Mouse (Mus musculus): ENCODE data around the gene Pvalb.

The Pvalb gene

DNA sequence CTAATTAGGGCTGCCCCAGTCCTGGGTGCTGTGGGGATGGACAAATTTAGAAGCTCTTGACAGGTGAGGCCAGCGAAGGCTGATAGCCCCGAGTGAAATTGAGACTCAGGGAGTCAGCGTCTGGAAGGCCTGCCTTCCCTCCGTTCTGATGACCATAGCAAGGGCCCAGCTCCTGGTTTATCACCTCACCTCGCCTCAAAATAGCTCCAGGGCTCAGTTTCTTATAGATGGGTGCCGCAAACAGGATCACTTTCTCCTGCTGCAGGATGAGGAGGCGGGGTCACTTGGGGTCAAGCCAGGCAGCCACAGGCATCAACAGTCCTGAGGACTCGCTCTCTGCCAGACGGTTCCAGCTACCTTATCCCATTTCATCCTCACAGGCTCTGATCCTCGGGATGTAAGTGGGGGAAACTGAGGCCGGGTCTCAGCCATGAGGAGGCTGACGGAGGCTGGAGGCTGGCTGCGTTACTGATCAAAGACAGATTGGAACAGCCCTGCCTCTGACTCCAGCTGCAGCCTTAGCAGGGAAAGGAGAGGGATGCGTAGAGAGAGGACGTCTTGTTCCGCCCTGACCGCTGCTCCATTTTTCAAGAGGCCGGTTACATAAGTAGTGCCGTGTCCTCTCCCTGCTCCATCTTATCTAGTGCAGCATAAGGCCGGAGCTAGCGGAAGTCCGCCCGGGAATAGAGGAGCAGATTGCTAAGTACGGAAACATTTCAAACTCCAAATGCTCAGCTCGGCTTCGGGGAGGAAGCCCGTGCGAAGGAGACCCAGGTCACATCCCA, 10.9 kb downstream of the Pvalb start:
- no peak for DNase-seq (ENCODE audit: low spot score)

DNA sequence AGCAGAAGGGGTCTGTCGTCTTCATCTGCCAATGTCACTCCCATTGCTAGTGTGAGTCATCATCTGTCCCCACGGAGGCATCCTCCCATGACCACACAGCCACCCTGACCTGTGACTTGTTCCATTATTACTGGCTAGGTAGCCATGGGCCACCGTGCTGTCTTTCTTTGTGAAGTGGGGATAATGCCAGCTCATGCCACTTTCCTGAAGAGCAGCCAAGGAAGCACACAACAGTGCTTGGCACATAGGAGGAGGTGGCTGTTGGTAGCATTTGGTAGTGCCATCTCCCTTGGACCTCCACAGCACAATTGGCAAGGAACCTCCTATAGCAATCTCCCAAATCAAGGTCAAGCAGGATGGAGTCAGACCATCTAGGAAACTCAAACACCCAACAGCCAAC, 11.9 kb downstream of the Pvalb start:
- no peak for DNase-seq (ENCODE audit: low spot score)

DNA sequence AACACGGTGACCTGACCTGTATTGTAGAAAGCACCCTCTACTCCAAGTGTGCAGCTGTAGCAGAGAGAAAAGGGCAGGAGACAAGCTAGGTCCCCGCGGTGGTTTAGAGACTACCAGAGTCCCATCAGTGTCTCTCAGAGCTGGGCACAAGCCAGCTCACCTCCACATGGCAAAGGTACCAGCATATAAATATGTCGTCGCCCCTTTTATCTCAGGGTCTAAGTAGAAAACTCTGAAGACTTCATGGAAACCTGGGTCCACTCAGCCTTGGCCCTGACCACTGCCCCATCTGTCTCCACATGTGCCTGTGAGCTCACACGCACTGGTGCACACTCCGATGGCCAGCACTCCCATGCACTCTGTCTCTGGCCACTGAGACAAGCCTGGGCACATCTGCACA, 16.6 kb downstream of the Pvalb start:
- no peak for DNase-seq (ENCODE audit: low spot score)

DNA sequence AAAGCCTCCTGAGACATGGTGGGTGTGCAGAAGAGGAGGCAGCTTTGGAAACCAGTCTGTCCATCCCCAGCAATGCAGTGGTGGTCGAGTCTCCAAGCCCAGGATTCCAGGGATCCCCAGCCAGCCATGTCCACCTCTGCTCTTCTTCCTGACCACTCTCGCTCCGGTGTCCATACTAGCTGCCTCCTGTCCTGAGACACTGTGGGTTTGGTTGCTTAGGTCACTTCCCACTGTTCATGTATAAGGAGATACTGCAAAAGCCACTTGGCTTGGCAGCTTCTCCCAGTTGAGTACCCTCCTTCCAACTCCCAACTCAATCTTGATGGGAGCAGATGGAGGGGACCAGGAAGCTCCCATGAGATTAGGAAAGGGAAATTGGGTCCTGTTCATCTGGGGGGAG, 17.7 kb downstream of the Pvalb start:
- DNase-seq (ENCODE audit: low spot score): no peak

DNA sequence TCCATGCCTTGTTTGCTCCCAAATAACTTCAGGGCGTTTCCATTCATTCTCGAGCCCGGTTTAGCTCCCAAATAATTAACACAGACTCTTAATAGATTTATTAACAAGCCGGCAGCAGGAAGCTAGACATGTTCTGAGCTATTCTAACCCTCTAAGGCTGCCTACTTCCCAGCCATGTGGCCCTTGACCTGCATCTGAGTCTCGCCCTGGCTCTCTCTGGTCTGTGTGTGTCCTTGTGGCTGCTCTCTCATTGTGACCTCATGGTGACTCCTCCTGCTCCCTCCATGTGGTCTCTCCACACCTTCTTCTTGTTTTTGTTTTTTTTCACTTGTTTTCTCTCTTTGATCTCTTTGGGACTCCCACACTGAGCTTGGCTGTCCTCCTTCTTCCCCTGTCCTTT, 19.3 kb downstream of the Pvalb start:
- no peak for DNase-seq (ENCODE audit: low spot score)

DNA sequence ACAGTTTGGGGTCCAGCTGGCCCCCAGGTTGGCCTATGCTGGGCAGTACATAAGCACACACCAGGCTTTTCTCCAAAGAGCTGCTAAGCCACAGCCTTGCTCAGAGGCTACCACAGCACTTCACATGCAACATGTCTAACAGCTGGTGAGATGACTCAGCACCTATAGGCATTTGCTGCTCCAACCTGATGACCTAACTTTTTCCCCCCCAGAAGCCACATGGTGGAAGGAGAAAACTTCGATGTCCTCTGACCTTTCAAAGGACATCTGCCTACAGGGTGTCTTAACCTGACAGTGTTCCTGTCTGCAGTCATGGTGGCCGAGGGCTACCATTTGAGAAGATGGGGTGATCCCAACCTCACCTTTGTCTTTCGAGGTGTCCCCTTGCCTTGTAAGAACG, 20.6 kb downstream of the Pvalb start:
- no peak for DNase-seq (ENCODE audit: low spot score)

- DNase-seq (ENCODE audit: low spot score): peak; percentile 23
Measured at GRCm38 (mm10) chr15:78184855-78185254, 21.3 kb downstream of the Pvalb start.

GRCm38 (mm10) chr15:78181701-78182405, 24.3 kb downstream of the Pvalb start:
- no peak for DNase-seq (ENCODE audit: low spot score)

DNA sequence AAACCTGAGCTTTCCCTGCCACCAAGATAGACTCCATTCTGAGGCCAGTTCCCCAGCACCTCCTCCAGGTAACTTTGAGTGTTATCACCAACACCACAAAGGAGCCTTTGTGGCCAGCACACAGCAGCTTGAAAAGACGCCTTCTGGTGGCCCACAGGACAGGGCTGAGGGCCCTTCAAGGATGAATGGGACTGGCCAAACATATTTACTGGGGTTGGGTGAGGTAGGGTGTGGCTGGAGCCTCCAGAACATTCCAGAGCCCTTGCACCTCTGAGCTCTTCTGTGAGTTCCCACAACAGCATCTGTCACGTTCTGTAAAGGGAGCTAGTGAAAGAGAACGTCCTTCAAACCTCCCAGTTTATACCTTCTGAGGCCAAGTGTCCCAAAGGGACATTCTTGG, 26.4 kb downstream of the Pvalb start:
- DNase-seq (ENCODE audit: low spot score): no peak

- DNase-seq (ENCODE audit: low spot score): peak; percentile 80
Measured at GRCm38 (mm10) chr15:78178397-78178796, 27.8 kb downstream of the Pvalb start.

DNA sequence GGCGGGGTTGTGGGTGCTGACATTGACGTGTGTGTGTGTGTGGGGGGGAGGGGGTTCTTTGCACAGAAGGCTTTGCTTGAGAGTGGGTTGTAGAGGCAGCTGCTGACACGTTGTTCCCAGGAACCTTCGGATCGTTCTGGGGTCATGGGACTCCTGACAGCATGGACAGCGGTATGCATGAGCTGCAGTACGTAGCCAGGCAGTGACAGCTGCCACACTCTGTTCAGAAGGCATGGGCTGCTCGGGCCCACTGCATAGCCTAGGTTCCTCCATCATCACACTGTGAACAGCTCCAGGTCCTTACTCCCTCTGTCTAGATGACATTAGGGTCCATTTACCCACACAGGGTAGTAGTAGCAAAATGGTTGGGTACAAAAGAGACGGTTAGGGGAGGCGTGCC, 28.9 kb downstream of the Pvalb start:
- no peak for DNase-seq (ENCODE audit: low spot score)

DNA sequence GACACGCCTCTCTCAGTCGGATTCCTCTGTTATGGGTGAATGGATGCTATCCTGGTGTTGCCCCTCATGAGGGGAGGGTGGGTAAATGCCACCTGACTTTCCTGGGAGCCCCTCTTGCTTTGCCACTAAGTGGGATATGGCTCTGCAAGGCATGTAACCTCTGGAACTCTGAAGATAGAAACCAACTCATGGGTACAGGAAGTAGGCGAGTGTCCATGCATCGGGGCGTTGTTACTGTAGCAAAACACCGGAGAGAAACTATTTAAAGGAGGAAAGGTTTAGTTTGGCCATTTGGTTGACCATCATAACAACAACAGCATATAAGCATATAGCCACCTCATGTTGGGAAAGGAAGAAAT, 31.3 kb downstream of the Pvalb start:
- no peak for DNase-seq (ENCODE audit: low spot score)

DNA sequence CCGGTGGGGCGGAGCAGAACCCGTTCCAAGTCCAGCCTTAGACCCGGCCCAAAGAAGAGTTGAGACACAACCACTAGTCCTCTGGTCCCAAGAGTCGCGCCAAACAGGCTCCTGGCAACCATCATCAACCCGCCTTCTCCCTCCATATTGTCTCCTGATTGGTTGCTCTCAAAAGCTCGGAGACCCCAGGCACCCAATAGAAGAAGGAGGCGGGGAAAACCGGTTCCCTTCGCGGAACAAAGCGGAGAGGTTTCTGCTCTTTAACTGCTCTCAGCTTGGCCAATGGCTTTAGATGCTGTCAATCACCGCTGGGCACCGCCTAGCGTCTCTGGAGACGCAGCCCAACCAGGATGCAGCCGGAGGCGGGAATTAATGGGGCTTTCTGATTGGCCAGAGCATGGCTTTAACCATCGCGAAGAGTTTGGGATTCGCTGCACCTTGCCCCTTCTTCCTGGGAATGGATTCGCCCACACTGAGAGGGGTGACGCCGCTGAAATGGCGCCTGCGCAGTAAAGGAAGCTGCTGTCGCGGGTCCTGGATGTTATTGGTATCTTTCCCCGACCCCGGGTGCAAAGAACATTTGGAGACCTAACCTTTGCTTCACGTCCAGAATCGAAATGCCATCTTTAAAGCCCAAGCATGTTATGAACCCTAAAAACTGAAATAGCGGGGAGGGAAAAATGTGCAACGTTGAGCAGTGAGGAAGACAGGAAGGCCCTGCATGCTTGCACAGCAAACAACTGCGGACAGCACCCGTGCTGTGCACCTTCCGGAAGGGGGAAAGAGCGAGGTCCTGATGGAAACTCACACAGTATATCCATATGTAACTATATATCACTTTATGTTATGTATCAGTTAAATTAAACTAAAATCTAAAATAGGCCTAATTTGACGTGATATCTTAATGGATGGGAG, 32.0 kb downstream of the Pvalb start, which contains the start of gene Ift27:
Gene Ift27 (minus strand): TSS at position 136 of the 915 bp plus-strand sequence.
- peak; percentile 99 for DNase-seq (ENCODE audit: low spot score)

DNA sequence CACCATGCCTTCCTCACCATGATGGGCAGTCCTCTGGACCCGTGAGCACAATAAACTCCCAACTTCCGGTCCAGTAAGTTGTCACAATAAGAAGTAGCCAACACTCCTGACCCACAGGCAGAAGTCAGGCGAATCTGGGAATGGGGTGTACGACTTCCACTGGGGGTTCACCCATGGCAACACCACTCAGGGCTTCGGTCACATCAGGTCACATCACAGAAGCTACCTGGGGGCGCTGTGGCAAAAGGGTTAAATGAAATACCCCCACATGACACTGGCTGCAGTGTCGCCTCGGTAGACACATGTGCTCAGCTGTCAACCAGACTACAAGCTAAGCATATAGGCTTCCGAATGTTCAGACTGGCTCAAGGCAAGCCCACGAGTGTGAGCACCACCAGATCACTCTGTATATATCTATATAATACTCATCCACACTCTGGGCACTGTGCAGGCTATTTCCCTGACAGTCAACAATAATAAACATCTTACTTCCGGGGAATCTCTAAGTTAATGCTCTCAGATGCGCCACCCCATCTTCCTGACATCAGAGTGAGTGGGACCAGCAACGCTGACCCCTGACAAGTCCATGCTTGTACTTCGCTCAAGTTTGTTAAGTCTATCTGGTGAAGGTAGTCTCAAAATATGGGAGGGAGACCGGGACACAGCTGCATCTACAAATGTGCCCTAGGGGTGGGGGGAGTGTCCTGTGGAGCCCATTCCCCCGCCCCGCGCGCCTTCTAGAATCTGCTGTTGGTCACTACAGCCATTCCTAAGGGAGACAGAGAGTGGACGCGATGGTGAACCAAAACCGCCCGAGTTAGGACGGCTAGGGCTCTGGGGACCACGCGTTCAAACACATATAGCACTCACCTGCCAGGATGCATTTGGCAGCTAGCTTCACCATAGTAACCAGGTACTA, 33.0 kb downstream of the Pvalb start:
- no peak for DNase-seq (ENCODE audit: low spot score)

DNA sequence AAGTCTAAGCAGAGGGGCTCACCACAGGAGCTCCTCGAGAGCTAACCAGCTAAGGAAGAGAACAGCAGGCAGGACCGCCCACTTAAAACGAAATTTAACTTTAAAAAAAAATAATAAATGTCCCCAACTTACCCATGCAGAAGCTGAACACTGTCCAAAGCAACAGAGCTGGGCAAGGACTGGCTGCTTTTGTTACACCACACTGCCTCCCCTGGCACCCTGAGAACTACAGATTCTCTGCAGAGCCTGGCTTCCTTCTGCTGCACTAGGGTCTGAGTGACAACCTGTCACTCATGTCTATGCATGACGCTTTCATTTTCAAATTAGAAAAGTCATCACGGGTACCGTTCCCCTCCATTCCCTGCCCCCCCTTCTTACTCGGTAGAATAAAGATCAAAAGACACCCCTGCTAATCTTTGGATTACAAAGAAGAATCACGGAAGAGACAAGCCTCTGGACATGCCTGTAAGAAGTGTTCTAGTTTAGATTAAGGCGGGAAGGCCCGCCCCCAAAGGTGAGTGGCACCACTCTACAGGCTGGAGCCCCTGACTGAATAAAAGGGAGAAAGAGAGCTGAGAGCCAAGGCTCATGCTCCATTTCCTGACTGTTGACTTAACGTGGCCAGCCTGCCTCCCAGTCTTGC, 33.8 kb downstream of the Pvalb start:
- peak; percentile 52 for DNase-seq (ENCODE audit: low spot score)

DNA sequence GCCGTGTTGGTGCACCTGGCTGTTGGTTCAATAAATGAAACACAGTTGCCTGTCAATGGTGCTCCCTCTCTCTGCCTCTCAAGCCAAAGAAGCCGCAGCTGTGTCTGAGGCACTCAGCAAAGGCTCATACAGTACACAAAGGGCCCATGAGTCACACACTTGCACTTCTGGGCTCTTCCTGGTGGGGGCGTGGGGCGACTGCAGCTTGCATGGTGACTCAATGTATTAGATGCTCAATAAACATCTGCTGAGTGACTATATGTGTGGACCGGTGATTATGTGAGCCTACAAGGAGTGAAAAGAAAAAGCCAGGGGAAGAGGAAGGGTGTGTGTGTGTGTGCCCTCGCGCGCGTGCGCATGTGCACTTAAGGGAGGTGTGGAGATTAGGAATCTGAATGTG, 34.5 kb downstream of the Pvalb start:
- peak; percentile 53 for DNase-seq (ENCODE audit: low spot score)

- peak; percentile 74 for DNase-seq (ENCODE audit: low spot score)
Measured at GRCm38 (mm10) chr15:78170708-78171107, 35.5 kb downstream of the Pvalb start.

DNA sequence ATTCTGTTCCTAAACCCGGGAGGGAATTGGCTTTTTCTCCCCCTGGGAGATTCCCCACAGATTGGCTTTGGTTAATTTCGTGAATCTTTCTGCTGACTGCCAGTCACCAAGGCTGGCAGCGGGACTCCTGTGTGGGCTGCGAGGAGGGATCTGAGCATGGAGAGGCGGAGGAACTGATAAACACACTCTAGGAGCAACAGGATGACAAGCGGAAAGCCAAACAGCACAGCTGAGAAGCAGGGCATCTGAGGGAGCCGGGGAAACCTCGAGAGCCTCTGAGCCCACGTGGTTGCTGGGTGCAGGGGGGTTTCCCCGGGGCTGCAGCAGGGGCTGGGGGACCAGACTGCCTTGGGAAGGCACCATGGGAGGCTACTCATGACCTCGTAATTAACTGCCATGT, 36.6 kb downstream of the Pvalb start:
- no peak for DNase-seq (ENCODE audit: low spot score)

GRCm38 (mm10) chr15:78165292-78165691, 40.9 kb downstream of the Pvalb start:
- DNase-seq (ENCODE audit: low spot score): no peak

GRCm38 (mm10) chr15:78164466-78164865, 41.7 kb downstream of the Pvalb start:
- DNase-seq (ENCODE audit: low spot score): no peak

DNA sequence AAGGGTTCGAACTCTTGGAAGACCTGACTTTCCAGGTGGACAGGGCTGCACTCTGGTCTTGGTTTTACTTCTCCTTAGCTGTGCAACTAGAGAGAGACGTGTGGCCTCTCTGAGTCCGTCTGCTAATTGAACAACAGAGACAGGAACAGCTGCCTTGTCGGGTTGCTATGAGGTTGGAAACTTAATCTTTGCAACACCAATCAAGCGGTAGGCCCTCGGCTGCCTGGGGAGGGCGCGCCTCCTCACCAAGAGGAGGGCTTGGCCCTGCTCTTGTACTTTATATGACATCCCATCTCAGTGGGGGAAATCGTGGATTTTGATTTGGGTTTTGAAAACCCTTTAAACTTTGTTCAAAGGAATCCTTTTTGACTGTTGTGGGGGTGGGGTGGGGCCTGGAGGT, 44.3 kb downstream of the Pvalb start:
- no peak for DNase-seq (ENCODE audit: low spot score)
